Mouse (Mus musculus) stomach, postnatal 0 days (tissue): ENCODE data around the gene Med13l. TPM values are rescaled to one million over a fixed set of nuclear protein-coding genes. Genes with fewer than 3 reads are reported as not detected.

Experiments used
- ATAC-seq: fragments of 200-750 bp; cut with Nextera tagmentation; 2 replicates; pipeline ENCODE4 v1.8.0; 2017; ENCODE audit not compliant: low FRiP score, low TSS enrichment
- DNase-seq: peaks from one replicate; pipeline ENCODE4 v3.0.0-alpha.2; 2016; ENCODE audit warnings: low spot score
- H3K27ac ChIP-seq: fragments of 300-500 bp; sonication (generic); replicated peaks from 2 replicates; pipeline ENCODE4 v1.5.1; 2014; ENCODE audit warnings: mild to moderate bottlenecking, control low read depth
- H3K27me3 ChIP-seq: fragments of 300-500 bp; sonication (generic); 2 replicates; pipeline ENCODE4 v1.6.1; 2014; ENCODE audit warnings: low read length; ENCODE audit not compliant: control insufficient read depth, insufficient read depth
- H3K36me3 ChIP-seq: fragments of 300-500 bp; sonication (generic); 2 replicates; pipeline ENCODE4 v1.6.1; 2014; ENCODE audit warnings: low read length, mixed read lengths; ENCODE audit not compliant: control insufficient read depth, insufficient read depth
- H3K4me1 ChIP-seq: fragments of 300-500 bp; sonication (generic); replicated peaks from 2 replicates; pipeline ENCODE4 v1.6.1; 2014; ENCODE audit warnings: antibody characterized with exemption; ENCODE audit not compliant: control insufficient read depth, insufficient read depth
- H3K4me2 ChIP-seq: fragments of 300-500 bp; sonication (generic); replicated peaks from 2 replicates; pipeline ENCODE4 v1.6.1; 2014; ENCODE audit warnings: low read depth, mild to moderate bottlenecking, control low read depth, moderate library complexity
- H3K4me3 ChIP-seq: fragments of 300-500 bp; sonication (generic); 2 replicates; pipeline ENCODE4 v1.5.1; 2014; ENCODE audit warnings: low read depth, low read length, control low read depth
- H3K9ac ChIP-seq: fragments of 300-500 bp; sonication (generic); 2 replicates; pipeline ENCODE4 v1.6.1; 2014; ENCODE audit warnings: mild to moderate bottlenecking, low read length, control low read depth, mixed read lengths
- H3K9me3 ChIP-seq: fragments of 300-500 bp; sonication (generic); 2 replicates; pipeline ENCODE4 v1.6.1; 2016; ENCODE audit warnings: low read length; ENCODE audit not compliant: control insufficient read depth
- CTCF ChIP-seq: IDR thresholded peaks from 2 replicates; pipeline ENCODE4 v1.5.1; 2016; ENCODE audit warnings: antibody characterized with exemption, low read depth, mild to moderate bottlenecking, moderate library complexity
- EP300 ChIP-seq: optimal IDR thresholded peaks from 2 replicates; pipeline ENCODE3; 2016; ENCODE audit warnings: antibody characterized with exemption
- WGBS: fragments of 180-500 bp; shearing (Covaris S2); extraction: QIAGEN DNeasy Blood & Tissue Kit; methylation state at CpG from one replicate; pipeline ENCODE4 v1.1.7; 2014; 5-methylcytosine and 5-hydroxymethylcytosine counted together
- polyA plus RNA-seq: library from polyadenylated mRNA; unstranded; fragments of >200 nt; fragmentation: Nextera tagmentation; extraction: Ambion mirVana; gene quantifications from 2 replicates; pipeline ENCODE4 v1.2.1, GENCODE M21; 2015

Med13l gene
- polyA plus RNA-seq, 1 experiment from 2014 or later, result 5.4 TPM

DNA sequence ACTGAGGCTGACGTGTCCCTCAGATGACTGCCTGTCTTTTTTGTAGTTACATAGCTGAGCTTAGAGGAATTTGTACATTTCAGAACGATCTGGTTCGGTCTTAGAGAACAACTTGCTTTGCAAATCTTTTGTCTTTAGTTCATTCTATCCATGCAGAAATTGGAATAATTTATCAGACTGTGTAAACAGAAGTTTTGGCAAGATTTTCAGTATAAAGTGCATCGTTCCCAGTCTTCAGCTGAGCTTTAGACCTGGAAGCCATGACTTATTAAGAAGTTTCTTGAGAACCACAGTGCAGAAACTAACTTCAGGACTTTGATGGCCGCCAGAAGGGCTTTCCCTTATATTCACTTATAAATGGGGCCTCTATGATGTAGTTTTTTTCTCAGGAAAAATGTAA, 67.2 kb downstream of the Med13l start:
- Histone ChIP-seq H3K27me3 (no peaks in the 10 kb centered on the region), H3K9ac (no peak overlapping the region), H3K4me3 (no peak overlapping the region), H3K4me2 (no peak overlapping the region), H3K4me1 (peaks cover 9% of the 10 kb centered on the region), H3K27ac (no peak overlapping the region), H3K9me3 (no peaks in the 10 kb centered on the region), H3K36me3 (no peaks in the 10 kb centered on the region)
- DNase-seq (no peak), ATAC-seq (no peak)
- WGBS, result 32% methylated on average over 5 of the region's 5 CpGs
- no peak for TF ChIP-seq CTCF
- TF ChIP-seq EP300, result no peak

GRCm38 (mm10) chr5:118628211-118628610, 67.7 kb downstream of the Med13l start:
- Histone ChIP-seq H3K4me3 (no peak overlapping the region), H3K27ac (no peak overlapping the region), H3K27me3 (no peaks in the 10 kb centered on the region), H3K4me2 (no peak overlapping the region), H3K9me3 (no peaks in the 10 kb centered on the region), H3K4me1 (peaks cover 9% of the 10 kb centered on the region), H3K36me3 (no peaks in the 10 kb centered on the region), H3K9ac (no peak overlapping the region)
- TF ChIP-seq CTCF (no peak), EP300 (no peak)
- DNase-seq, result no peak
- WGBS, result 88% methylated on average over 4 of the region's 4 CpGs
- no peak for ATAC-seq

GRCm38 (mm10) chr5:118632346-118632745, 71.9 kb downstream of the Med13l start:
- H3K9me3 ChIP-seq, result no peaks in the 10 kb centered on the region
- H3K4me3 ChIP-seq, result no peak overlapping the region
- WGBS, result 69% methylated on average over 8 of the region's 8 CpGs
- TF ChIP-seq EP300 (no peak), CTCF (no peak)
- ATAC-seq (no peak), DNase-seq (no peak)
- peaks cover 9% of the 10 kb centered on the region for H3K4me1 ChIP-seq
- no peak overlapping the region for H3K27ac ChIP-seq
- no peaks in the 10 kb centered on the region for H3K36me3 ChIP-seq
- no peaks in the 10 kb centered on the region for H3K27me3 ChIP-seq
- H3K9ac ChIP-seq, result no peak overlapping the region
- no peak overlapping the region for H3K4me2 ChIP-seq

GRCm38 (mm10) chr5:118633106-118633505, 72.6 kb downstream of the Med13l start:
- TF ChIP-seq EP300, result no peak
- TF ChIP-seq CTCF, result no peak
- Histone ChIP-seq H3K4me2 (no peak overlapping the region), H3K9ac (no peak overlapping the region), H3K9me3 (no peaks in the 10 kb centered on the region), H3K4me3 (no peak overlapping the region), H3K27me3 (no peaks in the 10 kb centered on the region), H3K27ac (no peak overlapping the region), H3K36me3 (no peaks in the 10 kb centered on the region), H3K4me1 (peaks cover 8% of the 10 kb centered on the region)
- WGBS, result 47% methylated on average over 8 of the region's 8 CpGs
- ATAC-seq, result no peak
- no peak for DNase-seq

DNA sequence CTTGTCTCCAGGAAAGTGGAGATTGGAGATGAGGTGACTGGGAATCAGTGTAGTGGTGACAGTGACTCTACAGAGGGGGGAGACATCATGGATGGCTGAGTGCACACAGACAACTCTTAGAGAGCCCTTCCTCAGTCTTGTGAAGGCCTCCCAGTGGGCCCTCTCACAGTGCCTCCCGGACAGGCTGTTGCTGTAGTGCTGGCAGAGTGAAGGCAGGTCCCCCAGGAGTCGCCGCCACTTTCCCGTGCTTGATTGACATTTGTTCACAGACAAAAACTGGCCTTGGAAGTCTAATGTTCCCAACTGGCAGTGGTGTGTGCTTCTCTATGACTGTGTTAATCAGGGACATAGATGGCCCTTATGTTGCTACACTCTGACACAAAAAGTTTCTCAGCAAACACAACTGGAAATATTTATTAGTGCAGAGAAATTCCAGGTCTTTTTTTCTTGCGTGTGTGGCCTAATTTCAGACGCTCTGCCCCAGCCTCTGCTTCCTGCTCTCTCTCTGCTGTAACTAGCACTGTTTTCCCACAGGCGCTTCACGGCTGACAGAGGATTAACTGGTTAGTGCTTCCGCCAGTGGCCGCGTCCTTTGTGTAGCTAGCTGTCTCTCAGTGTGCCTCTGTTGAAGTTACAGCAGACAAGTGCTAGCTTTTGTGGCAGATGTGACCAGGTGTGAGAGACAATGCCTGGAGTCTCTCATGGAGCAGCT, 75.2 kb downstream of the Med13l start:
- no peak for TF ChIP-seq EP300
- no peak for TF ChIP-seq CTCF
- H3K27ac ChIP-seq, result no peak overlapping the region
- 30% methylated on average over 11 of the region's 11 CpGs for WGBS

DNA sequence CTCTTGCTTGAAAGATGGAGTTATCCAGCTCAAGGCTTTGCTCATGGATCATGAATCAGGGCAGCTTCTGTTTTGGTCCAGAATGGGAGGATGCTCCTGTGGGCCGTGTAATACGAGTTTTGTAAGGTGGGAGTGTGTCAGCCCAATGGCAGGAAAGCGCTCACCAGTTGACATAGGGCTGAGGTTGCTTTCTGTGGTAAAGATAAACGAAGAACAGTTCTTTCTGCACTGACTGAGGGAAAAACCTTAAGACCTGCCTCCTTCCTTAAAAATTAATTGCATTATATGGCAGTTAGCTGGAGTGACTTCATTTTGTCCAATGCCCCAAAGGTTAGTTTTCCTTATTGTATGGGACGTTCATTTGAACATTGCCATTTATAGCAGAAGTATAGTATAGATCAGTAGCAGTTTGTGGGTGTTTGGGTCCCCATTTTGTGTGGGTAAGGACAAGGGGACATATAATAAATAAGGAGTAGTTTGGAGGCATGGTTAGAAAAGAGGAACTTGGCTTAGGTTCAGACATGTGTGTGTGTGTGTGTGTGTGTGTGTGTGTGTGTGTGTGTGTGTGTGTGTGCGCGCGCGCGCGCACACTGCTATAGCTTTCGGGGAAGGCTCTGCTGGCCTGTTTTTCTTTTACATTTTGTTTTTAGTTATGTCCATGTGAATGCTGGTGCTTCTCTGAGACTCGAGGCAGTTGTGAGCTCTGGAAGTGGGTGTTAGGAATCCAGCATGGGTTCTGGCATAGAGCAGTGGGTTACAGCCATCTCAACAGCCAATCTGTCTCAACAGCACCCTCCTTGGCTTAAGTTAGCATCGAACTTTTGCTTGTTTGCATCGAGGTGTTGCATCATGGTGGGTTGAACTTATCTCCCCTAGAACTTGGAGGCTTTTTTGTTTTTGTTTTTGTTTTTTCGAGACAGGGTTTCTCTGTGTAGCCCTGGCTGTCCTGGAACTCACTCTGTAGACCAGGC, 76.2 kb downstream of the Med13l start:
- WGBS, result 82% methylated on average over 16 of the region's 16 CpGs
- DNase-seq, result no peak
- ATAC-seq, result no peak
- no peak overlapping the region for H3K4me3 ChIP-seq
- H3K9me3 ChIP-seq, result no peaks in the 10 kb centered on the region
- H3K4me2 ChIP-seq, result no peak overlapping the region
- no peak overlapping the region for H3K9ac ChIP-seq
- no peaks in the 10 kb centered on the region for H3K27me3 ChIP-seq
- H3K4me1 ChIP-seq, result peaks cover 9% of the 10 kb centered on the region
- no peak for TF ChIP-seq EP300
- no peak for TF ChIP-seq CTCF
- no peak overlapping the region for H3K27ac ChIP-seq
- H3K36me3 ChIP-seq, result no peaks in the 10 kb centered on the region

More for the DNA sequence above, 75.2 kb downstream of the Med13l start:
- Histone ChIP-seq H3K4me3 (no peak overlapping the region), H3K9ac (no peak overlapping the region), H3K27me3 (no peaks in the 10 kb centered on the region), H3K9me3 (no peaks in the 10 kb centered on the region), H3K4me1 (peaks cover 10% of the 10 kb centered on the region), H3K4me2 (no peak overlapping the region), H3K36me3 (no peaks in the 10 kb centered on the region)
- ATAC-seq (no peak), DNase-seq (no peak)
